Mouse (Mus musculus) bone marrow macrophage, adult 2 months (primary cell): ENCODE results near the gene Olfr283.

Experiments
- CTCF ChIP-seq: IDR thresholded peaks from 2 replicates; pipeline ENCODE4 v1.5.1; 2012; ENCODE audit warnings: low read depth, mild to moderate bottlenecking, low read length, moderate library complexity
- POLR2A ChIP-seq: IDR thresholded peaks from 2 replicates; pipeline ENCODE4 v1.6.1; 2012; ENCODE audit warnings: mild to moderate bottlenecking, low read depth, low read length, borderline replicate concordance

DNA sequence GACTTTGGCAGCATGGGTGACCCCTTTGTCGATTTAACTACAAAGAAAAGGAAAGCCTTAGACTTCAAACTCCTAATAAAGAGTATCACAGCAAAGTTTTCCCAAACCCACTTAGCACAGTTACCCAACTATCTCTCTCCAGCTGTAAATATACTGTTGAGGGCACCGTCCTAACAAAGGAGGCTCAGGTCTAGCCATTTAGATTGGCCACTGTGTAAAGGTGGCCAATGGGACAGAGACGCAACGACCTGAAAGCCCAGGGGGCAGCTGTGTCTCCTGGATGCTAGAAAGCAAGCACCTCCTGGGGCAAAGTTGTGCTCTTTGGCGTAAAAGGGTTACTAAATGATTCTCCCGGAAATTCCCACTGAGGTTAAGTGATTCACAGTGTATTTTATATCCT is at the start of gene Olfr283:
- TF ChIP-seq POLR2A (no peak), CTCF (no peak)
